Mouse (Mus musculus) bone marrow, adult 2 months (tissue): ENCODE results near the gene Birc2.

Experiments used
- CTCF ChIP-seq: fragments of 200-500 bp; IDR thresholded peaks from 2 replicates; pipeline ENCODE4 v1.5.1; 2011; ENCODE audit warnings: low read length, control low read depth; ENCODE audit not compliant: control insufficient read depth, insufficient read depth
- POLR2A ChIP-seq: fragments of 200-500 bp; IDR thresholded peaks from 2 replicates; pipeline ENCODE4 v1.6.1; 2011; ENCODE audit warnings: low read depth, mild to moderate bottlenecking, control low read depth, low read length, borderline replicate concordance; ENCODE audit not compliant: control insufficient read depth

DNA sequence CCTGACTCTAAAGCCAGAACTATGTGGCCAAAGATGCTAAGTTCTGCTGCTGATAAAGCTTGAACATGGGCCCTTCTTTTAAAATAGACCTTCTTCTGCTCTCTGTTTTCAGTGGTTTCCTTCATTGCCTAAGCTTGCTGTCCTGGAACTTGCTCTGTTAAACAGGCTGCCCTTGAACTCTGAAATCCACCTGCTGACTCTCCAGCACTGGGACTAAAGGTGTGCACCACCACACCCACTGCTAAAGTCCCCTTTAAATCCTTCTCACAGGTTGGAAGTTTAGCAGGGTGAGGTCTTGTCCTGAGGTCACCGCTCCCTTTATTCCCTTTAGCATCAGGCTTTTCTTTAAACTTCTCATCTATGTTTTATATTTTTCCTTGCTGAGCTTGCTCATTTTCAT, 59.9 kb downstream of the Birc2 start:
- TF ChIP-seq CTCF (no peak), POLR2A (no peak)
